Mouse (Mus musculus): Measurements from ENCODE around the gene 1520401A03Rik.

- TF ChIP-seq GATA1 (IDR thresholded peaks at IDR 0.05; ENCODE audit: borderline replicate concordance, low read length) (no peak), FLI1 (IDR thresholded peaks at IDR 0.05; ENCODE audit: low read length) (no peak)
Observed at GRCm38 (mm10) chr17:23658450-23658849, 64.1 kb downstream of the 1520401A03Rik start.

Data from megakaryocyte, embryonic 14.5 days (primary cell).